ENCODE assay signal across 13 mouse cellular contexts in the genomic region with DNA sequence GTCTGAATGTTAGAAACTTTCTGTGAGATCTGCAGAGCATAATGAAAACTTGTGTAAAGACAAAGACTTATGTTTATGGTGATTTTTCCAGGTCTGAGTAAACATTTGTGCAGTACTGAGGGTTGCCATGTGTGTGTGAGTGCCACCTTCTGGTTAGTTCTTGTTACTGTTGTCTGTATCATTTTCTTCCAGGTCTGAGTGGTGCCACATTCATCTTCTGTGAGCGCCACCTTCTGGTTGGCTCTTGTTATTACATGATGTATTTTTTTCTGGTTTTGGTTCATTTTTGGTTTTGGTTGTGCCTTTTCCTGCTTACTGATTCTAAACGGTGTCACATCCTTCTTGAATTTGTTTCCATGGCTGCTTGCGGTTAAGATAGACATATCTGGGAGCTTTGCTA. TPM values are rescaled to one million over a fixed set of nuclear protein-coding genes. Genes with fewer than 3 reads are reported as not detected.
DNase-seq lines count a peak whose midpoint lies in the region; ATAC-seq and TF ChIP-seq lines count a peak whose summit lies in the region.
"Had no signal": no experiment of that assay in that cellular context is flagged by ENCODE, and none has a peak within 500 bp of the region (broad histone marks: within the 10 kb centered on the region; RNA-seq: fewer than 3 reads in every experiment).

No protein-coding gene starts in this region.

- peak; percentile 56 for TF ChIP-seq CTCF in heart, adult 2 months (IDR thresholded peaks at IDR 0.05)
- peak; percentile 22; the same call in 1 of the 2 replicates for TF ChIP-seq CTCF in liver, embryonic 14.5 days (IDR thresholded peaks at IDR 0.05; ENCODE audit: low read depth)

- no peaks in the 10 kb centered on the region for H3K79me2 ChIP-seq in heart, adult 2 months (replicated peaks; ENCODE audit: control insufficient read depth, insufficient read depth, low read length)

- H3K36me3 ChIP-seq in heart, adult 2 months (ENCODE audit: control insufficient read depth, insufficient read depth, low read length) = no peaks in the 10 kb centered on the region
- no peaks in the 10 kb centered on the region for H3K36me3 ChIP-seq in liver, embryonic 14.5 days (replicated peaks; ENCODE audit: control insufficient read depth, insufficient read depth, low read depth)
- no peaks in the 10 kb centered on the region for H3K36me3 ChIP-seq in ES-E14 (ENCODE audit: control insufficient read depth, insufficient read depth, low read length, poor library complexity, severe bottlenecking)
- no peaks in the 10 kb centered on the region for H3K36me3 ChIP-seq in heart, embryonic 12.5 days

- no peak overlapping the region for H3K4me3 ChIP-seq in heart, adult 2 months
- no peak overlapping the region for H3K4me3 ChIP-seq in liver, embryonic 14.5 days (ENCODE audit: insufficient read depth in 1 of 2, low read depth in 2 of 2, low read length in 2 of 2)
- H3K4me3 ChIP-seq in ES-E14 (ENCODE audit: insufficient read depth in 1 of 2, low read depth in 1 of 2, low read length in 2 of 2, poor library complexity in 1 of 2, severe bottlenecking in 1 of 2) = no peak overlapping the region
- H3K4me3 ChIP-seq in heart, embryonic 12.5 days = no peak overlapping the region
- H3K4me3 ChIP-seq: erythroblast, embryonic 14.5 days had no signal

- H3K9me3 ChIP-seq in liver, embryonic 14.5 days (ENCODE audit: control insufficient read depth, low read length) = peaks cover 4% of the 10 kb centered on the region
- 0 out of 2 replicates have a peak, but pooled peaks cover 3% of the 10 kb centered on the region for H3K9me3 ChIP-seq in ES-E14 (ENCODE audit: control insufficient read depth, insufficient read depth, low read depth, low read length)
- H3K9me3 ChIP-seq in heart, embryonic 12.5 days (replicated peaks) = peaks cover 37% of the 10 kb centered on the region

- TF ChIP-seq POLR2A in heart, adult 2 months (IDR thresholded peaks at IDR 0.05; ENCODE audit: insufficient read depth, low read depth, low read length) = no peak

- no peak overlapping the region for H3K4me2 ChIP-seq in liver, embryonic 14.5 days (ENCODE audit: low read depth)
- no peak overlapping the region for H3K4me2 ChIP-seq in heart, embryonic 12.5 days

- no peak for TF ChIP-seq EP300 in heart, adult 2 months (IDR thresholded peaks at IDR 0.05; ENCODE audit: insufficient read depth, low read depth, low read length)
- no peak for TF ChIP-seq EP300 in liver, embryonic 14.5 days (IDR thresholded peaks at IDR 0.05; ENCODE audit: low read depth)

- intact Hi-C loops in heart, adult 2 months (cut with DNase I) = no loop called here
- intact Hi-C loops in heart, postnatal 14 days (cut with DNase I) = no loop called here

- H3K4me1 ChIP-seq in heart, adult 2 months (ENCODE audit: control insufficient read depth, insufficient read depth, low read length) = peaks cover 1% of the 10 kb centered on the region
- no peaks in the 10 kb centered on the region for H3K4me1 ChIP-seq in liver, embryonic 14.5 days (replicated peaks; ENCODE audit: control insufficient read depth in 2 of 2, insufficient read depth in 2 of 2, low read length in 1 of 2)
- no peaks in the 10 kb centered on the region for H3K4me1 ChIP-seq in ES-E14 (ENCODE audit: control insufficient read depth in 2 of 2, insufficient read depth in 2 of 2, low read length in 2 of 2, poor library complexity in 1 of 2)
- no peaks in the 10 kb centered on the region for H3K4me1 ChIP-seq in heart, embryonic 12.5 days (replicated peaks)

- no peak overlapping the region for H3K27ac ChIP-seq in heart, adult 2 months
- no peak overlapping the region for H3K27ac ChIP-seq in liver, embryonic 14.5 days
- H3K27ac ChIP-seq in ES-E14 (ENCODE audit: insufficient read depth, low read depth, low read length, poor library complexity, severe bottlenecking) = no peak overlapping the region
- no peak overlapping the region for H3K27ac ChIP-seq in heart, embryonic 12.5 days (ENCODE audit: poor library complexity, severe bottlenecking)

- DNase-seq in heart, adult 2 months = no peak
- no peak for DNase-seq in heart, postnatal 14 days
- DNase-seq in liver, embryonic 14.5 days (ENCODE audit: low read depth in 3 of 3, low spot score in 3 of 3) = no peak
- DNase-seq in liver (no peak), ES-E14 (ENCODE audit: low read depth, low spot score) (peak; percentile 58)
- peak; percentile 27 for DNase-seq in induced T-regulatory cell, adult 2 months (ENCODE audit: low read depth)
- no peak for DNase-seq in gastrocnemius, postnatal 25 days
- DNase-seq: cerebellum, adult 11-12 months; lung, postnatal 10 days had no signal

- WGBS in heart, adult 2 months = 49% methylated on average over 3 of the region's 3 CpGs
- 43% methylated on average over 3 of the region's 3 CpGs for WGBS in liver, embryonic 14.5 days (ENCODE audit: insufficient replicate concordance)
- 66% methylated on average over 3 of the region's 3 CpGs for WGBS in heart, embryonic 12.5 days

- no peak for ATAC-seq in liver, embryonic 14.5 days (ENCODE audit: insufficient read depth)
- no peak for ATAC-seq in heart, embryonic 12.5 days (ENCODE audit: insufficient number of reproducible peaks, low FRiP score)
- ATAC-seq: activated CD4-positive, CD25-positive, alpha-beta regulatory T cell, adult 4 months had no signal

- H3K9ac ChIP-seq in heart, adult 2 months (ENCODE audit: low read depth, low read length) = no peak overlapping the region
- H3K9ac ChIP-seq in liver, embryonic 14.5 days (replicated peaks) = no peak overlapping the region
- H3K9ac ChIP-seq in ES-E14 (ENCODE audit: insufficient read depth, low read depth, low read length, poor library complexity, severe bottlenecking) = no peak overlapping the region
- no peak overlapping the region for H3K9ac ChIP-seq in heart, embryonic 12.5 days

- no peaks in the 10 kb centered on the region for H3K27me3 ChIP-seq in heart, adult 2 months (ENCODE audit: control insufficient read depth, insufficient read depth, low read length)
- H3K27me3 ChIP-seq in liver, embryonic 14.5 days (ENCODE audit: control insufficient read depth, insufficient read depth, low read length) = no peaks in the 10 kb centered on the region
- no peaks in the 10 kb centered on the region for H3K27me3 ChIP-seq in heart, embryonic 12.5 days (replicated peaks)

- in situ Hi-C loops in ES-E14 (cut with MboI; ENCODE audit: low sequenced_read_pairs in 2 of 2, unreplicated experiment in 2 of 2) = no loop called here

TF ChIP-seq in ES-E14, 5 proteins besides CTCF, POLR2A, EP300 and RAD21:
- TF ChIP-seq ZC3H11A (IDR thresholded peaks at IDR 0.05; ENCODE audit: borderline replicate concordance, low read depth, low read length) = peak; percentile 44; the same call in 1 of the 2 replicates
- TF ChIP-seq CHD2 (IDR thresholded peaks at IDR 0.05; ENCODE audit: low read depth, low read length) = no peak
- peak; percentile 97 for TF ChIP-seq ZNF384 (IDR thresholded peaks at IDR 0.05; ENCODE audit: low read depth, low read length)
TF ChIP-seq in ES-E14: peak in this region for 2.

RNA-seq across cellular contexts. Expression of a gene that starts 45.0 kb away (rescaled TPM):
- not detected for total RNA-seq in heart, adult 2 months (2021)
- 0.03 and 0.37 TPM in 2 replicates for polyA plus RNA-seq in heart, adult 2 months (2012; rRNA removed)
- total RNA-seq in heart, postnatal 14 days (2021) = not detected
- 0.01 TPM in 1 of 2 replicates, not detected in the other for polyA plus RNA-seq in liver, embryonic 14.5 days (2012; rRNA removed)
- not detected in 2 replicates for polyA plus RNA-seq in liver, embryonic 14.5 days (2014; fragmentation: Nextera tagmentation; extraction: Ambion mirVana)
- total RNA-seq in ES-E14 (2012; rRNA removed) = 1.1 and 1.2 TPM in 2 replicates
- not detected in 2 replicates for polyA plus RNA-seq in heart, embryonic 12.5 days (2016; fragmentation: Nextera tagmentation; extraction: Ambion mirVana)
- total RNA-seq in gastrocnemius, postnatal 25 days (2021) = not detected
- polyA plus RNA-seq: activated CD4-positive, CD25-positive, alpha-beta regulatory T cell, adult 4 months; erythroblast, embryonic 14.5 days; small intestine, adult 2 months had no signal

Comparison
In these comparisons a context has a peak if more than half of its experiments do, and no peak if none do; other contexts are left out.
1. DNase-seq: peak in ES-E14 (single experiment) and induced T-regulatory cell, adult 2 months (single experiment); none in heart, adult 2 months (0 of 2), heart, postnatal 14 days (0 of 2), liver, embryonic 14.5 days (0 of 3), liver (single experiment) and gastrocnemius, postnatal 25 days (single experiment).